Mouse (Mus musculus) kidney, postnatal 0 days (tissue): ENCODE data around the gene AI661453. TPM values are rescaled to one million over a fixed set of nuclear protein-coding genes. Genes with fewer than 3 reads are reported as not detected.

Experiments used
- ATAC-seq: fragments of 200-750 bp; cut with Nextera tagmentation; replicated peaks from 2 replicates; pipeline ENCODE4 v1.8.0; 2017; ENCODE audit warnings: low read depth, moderate number of reproducible peaks, moderate TSS enrichment, moderate library complexity; ENCODE audit not compliant: low FRiP score
- DNase-seq: peaks from one replicate; pipeline ENCODE4 v3.0.0-alpha.2; 2016; ENCODE audit warnings: low spot score
- H3K27ac ChIP-seq: fragments of 300-500 bp; sonication (generic); 2 replicates; pipeline ENCODE4 v1.5.1; 2014; ENCODE audit warnings: mild to moderate bottlenecking
- H3K27me3 ChIP-seq: fragments of 300-500 bp; sonication (generic); 2 replicates; pipeline ENCODE4 v1.6.1; 2014; ENCODE audit warnings: low read length, mixed read lengths; ENCODE audit not compliant: insufficient read depth
- H3K36me3 ChIP-seq: fragments of 300-500 bp; sonication (generic); 2 replicates; pipeline ENCODE4 v1.6.1; 2014; ENCODE audit warnings: low read length, mixed read lengths; ENCODE audit not compliant: insufficient read depth
- H3K4me1 ChIP-seq: fragments of 300-500 bp; sonication (generic); replicated peaks from 2 replicates; pipeline ENCODE4 v1.6.1; 2014; ENCODE audit warnings: antibody characterized with exemption, low read length, mixed read lengths; ENCODE audit not compliant: insufficient read depth
- H3K4me2 ChIP-seq: fragments of 300-500 bp; sonication (generic); 2 replicates; pipeline ENCODE4 v1.6.1; 2014; ENCODE audit warnings: mild to moderate bottlenecking, low read length, moderate library complexity, mixed read lengths
- H3K4me3 ChIP-seq: fragments of 300-500 bp; sonication (generic); replicated peaks from 2 replicates; pipeline ENCODE4 v1.5.1; 2014; ENCODE audit warnings: low read depth, low read length
- H3K9ac ChIP-seq: fragments of 300-500 bp; sonication (generic); 2 replicates; pipeline ENCODE4 v1.6.1; 2014; ENCODE audit warnings: low read depth, low read length
- H3K9me3 ChIP-seq: fragments of 300-500 bp; sonication (generic); replicated peaks from 2 replicates; pipeline ENCODE4 v1.6.1; 2016; ENCODE audit warnings: low read length, inconsistent platforms, mixed read lengths
- CTCF ChIP-seq: IDR thresholded peaks from 2 replicates; pipeline ENCODE4 v1.5.1; 2016; ENCODE audit warnings: antibody characterized with exemption, low read depth, mild to moderate bottlenecking, moderate library complexity
- WGBS: fragments of 180-500 bp; shearing (Covaris S2); extraction: QIAGEN DNeasy Blood & Tissue Kit; methylation state at CpG from one replicate; pipeline ENCODE4 v1.1.7; 2014; 5-methylcytosine and 5-hydroxymethylcytosine counted together
- polyA plus RNA-seq: library from polyadenylated mRNA; unstranded; fragments of >200 nt; fragmentation: Nextera tagmentation; extraction: Ambion mirVana; gene quantifications from 2 replicates; pipeline ENCODE4 v1.2.1, GENCODE M21; 2015

AI661453 gene
- polyA plus RNA-seq, 1 experiment from 2014 or later, result 2.4 TPM

DNA sequence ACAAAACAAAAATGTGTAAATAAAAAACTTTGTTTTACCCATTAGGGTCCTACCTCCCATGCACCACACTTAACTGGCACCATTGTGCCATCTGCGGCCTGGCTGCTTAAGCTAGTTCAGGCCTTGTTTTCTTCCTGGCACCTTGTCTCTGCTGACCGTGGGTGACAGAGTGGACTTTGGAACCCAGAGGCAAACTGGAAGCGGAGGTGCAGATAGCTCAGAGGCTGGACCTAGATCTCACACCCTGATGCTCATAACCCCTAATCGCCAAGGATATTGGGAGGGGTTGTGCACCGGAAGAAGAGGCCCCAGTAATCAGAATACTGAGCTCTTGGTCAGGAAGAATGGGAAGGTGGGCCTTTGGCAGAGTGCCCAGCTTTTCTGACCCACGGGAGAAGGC, 12.2 kb upstream of the AI661453 start:
- WGBS, result 58% methylated on average over 6 of the region's 6 CpGs
- Histone ChIP-seq H3K27ac (no peak overlapping the region), H3K9ac (no peak overlapping the region), H3K4me1 (peaks cover 6% of the 10 kb centered on the region; the same call in 1 of the 2 replicates), H3K4me3 (no peak overlapping the region), H3K27me3 (no peaks in the 10 kb centered on the region), H3K4me2 (no peak overlapping the region), H3K9me3 (no peaks in the 10 kb centered on the region), H3K36me3 (no peaks in the 10 kb centered on the region)
- no peak for TF ChIP-seq CTCF
- ATAC-seq (no peak), DNase-seq (no peak)

DNA sequence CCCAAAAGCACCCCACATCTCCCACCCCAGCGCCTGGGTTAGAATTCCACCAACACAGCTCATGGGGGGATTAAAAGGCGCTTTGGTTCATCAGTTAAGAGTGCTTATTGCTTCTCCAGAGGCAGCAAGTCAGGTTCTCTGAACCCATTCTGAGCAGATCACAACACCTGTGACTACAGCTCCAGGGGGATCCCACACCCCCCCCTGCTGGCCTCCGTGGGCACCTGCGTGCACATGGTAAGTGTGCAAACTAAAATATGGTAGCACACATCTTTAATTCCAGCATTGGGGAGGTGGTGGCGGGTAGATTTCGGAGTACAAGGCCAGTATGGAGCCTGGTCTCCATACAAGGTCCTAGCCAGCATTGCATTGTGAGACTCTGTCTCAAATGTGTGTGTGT, 9.1 kb upstream of the AI661453 start:
- TF ChIP-seq CTCF, result peak; percentile 59
- no peak for DNase-seq
- Histone ChIP-seq H3K4me1 (peaks cover 6% of the 10 kb centered on the region; the same call in 1 of the 2 replicates), H3K9ac (no peak overlapping the region), H3K27ac (no peak overlapping the region), H3K4me3 (no peak overlapping the region), H3K36me3 (no peaks in the 10 kb centered on the region), H3K4me2 (no peak overlapping the region), H3K27me3 (no peaks in the 10 kb centered on the region), H3K9me3 (no peaks in the 10 kb centered on the region)
- WGBS, result 80% methylated on average over 6 of the region's 6 CpGs
- no peak for ATAC-seq

DNA sequence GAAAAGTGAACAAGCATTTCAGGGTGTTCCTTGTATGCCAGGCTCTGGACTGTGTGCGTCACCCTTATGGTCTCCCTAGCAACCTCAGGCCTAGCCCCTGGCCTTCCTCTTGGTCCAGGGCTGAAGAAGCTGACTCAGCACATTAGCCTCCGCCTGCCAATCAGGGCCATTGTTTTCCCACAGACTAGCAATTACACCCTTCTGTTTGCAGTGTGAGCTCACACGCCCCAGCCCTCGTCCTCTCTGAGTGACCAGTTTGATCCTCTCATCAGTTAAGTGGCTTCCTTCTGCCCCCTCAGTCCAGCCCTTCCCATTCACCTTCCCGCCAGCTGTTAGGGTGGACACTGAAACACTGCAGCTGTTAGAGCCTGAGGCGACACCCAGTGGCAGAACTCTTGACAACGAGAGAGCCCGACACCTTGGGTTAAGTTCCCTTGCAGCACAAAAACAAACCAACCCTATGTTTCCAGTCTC, 7.5 kb upstream of the AI661453 start:
- Histone ChIP-seq H3K9me3 (no peaks in the 10 kb centered on the region), H3K4me1 (peaks cover 6% of the 10 kb centered on the region; the same call in 1 of the 2 replicates), H3K36me3 (no peaks in the 10 kb centered on the region), H3K4me2 (peak overlapping the region; percentile 28), H3K9ac (peak overlapping the region; percentile 27; the same call in 1 of the 2 replicates), H3K27ac (no peak overlapping the region), H3K27me3 (no peaks in the 10 kb centered on the region), H3K4me3 (no peak overlapping the region)
- ATAC-seq (peak; percentile 77), DNase-seq (peak; percentile 87)
- TF ChIP-seq CTCF, result peak; percentile 76
- WGBS, result 8% methylated on average over 8 of the region's 8 CpGs

DNA sequence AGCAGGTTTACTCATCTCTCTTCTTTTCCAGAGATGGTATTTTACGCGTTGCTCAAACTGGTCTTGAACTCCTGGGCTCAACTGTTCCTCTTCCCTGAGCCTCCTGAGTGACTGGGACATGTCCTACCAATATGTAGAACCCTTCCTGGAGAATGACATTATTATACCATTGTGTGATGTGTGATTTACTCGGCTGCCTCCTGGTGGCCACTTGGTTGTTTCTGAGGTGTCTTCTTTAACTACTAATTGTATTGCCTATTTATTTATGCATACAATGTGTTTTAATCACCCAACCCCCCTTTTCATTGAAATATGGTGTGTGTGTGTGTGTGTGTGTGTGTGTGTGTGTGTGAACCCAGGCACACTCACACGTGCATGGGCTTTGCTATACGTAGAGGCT, 5.6 kb upstream of the AI661453 start:
- Histone ChIP-seq H3K27me3 (no peaks in the 10 kb centered on the region), H3K36me3 (no peaks in the 10 kb centered on the region), H3K4me3 (no peak overlapping the region), H3K9me3 (no peaks in the 10 kb centered on the region), H3K27ac (no peak overlapping the region), H3K9ac (no peak overlapping the region), H3K4me2 (no peak overlapping the region), H3K4me1 (peaks cover 6% of the 10 kb centered on the region; the same call in 1 of the 2 replicates)
- WGBS, result 65% methylated on average over 5 of the region's 5 CpGs
- ATAC-seq (no peak), DNase-seq (no peak)
- peak; percentile 53; the same call in 1 of the 2 replicates for TF ChIP-seq CTCF

DNA sequence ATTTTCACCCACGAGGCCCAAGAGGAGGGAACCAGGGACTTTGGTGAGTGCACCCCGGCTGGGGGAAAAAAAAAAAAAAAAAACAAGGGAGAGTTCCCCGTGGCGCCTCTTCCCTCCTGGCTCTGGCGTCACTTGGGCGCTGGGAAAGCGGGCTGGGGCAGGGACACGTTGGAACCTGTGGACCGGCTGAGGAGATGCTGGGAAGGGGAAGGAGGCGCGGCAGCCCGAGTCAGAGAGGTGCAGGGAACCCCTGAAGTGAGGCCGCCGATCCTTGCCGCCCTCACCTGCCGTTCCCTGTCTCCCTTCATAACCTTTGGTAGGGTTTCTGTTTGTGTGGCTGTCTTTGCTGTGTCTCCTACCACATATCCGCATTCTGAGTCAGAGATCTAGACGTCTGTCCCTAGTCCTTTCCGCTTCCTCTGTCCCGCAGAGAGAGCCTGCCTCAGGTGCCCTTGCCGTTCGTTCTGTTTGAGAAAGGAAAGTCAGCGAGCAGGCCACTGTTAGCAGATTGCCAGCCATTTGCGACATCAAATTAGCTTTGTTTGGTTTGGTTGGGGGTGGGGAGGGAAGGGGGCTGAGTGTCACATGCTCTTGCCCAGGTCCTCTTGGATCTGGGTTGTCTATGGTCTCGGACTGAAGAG, 612 bp downstream of the AI661453 start, which contains the start of gene 1700001C19Rik:
1700001C19Rik (minus strand) TSS at position 470 of the 641 bp plus-strand sequence.
- no peak for ATAC-seq
- no peak for TF ChIP-seq CTCF

DNA sequence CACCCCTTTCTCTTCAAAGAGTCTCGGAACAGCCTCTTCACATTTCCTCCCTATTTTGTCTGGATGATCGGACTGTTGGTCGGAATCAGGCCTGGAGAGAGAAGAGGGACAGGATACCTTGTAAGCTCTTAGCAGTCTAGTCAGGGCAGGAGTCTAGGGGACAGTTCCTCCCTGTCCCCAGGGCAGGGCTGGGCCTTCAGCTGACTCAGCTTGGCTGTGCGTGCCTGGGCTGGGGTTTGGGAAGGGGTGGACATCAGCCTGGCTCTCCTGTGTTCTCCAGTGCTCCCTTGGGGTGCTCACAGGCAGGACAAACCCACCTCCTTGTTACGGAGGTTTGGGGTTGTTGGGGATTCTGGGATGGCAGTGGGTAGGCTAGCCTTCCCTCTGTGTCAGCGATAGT, 2.2 kb downstream of the AI661453 start:
- no peak overlapping the region for H3K9ac ChIP-seq
- DNase-seq (no peak), ATAC-seq (no peak)
- H3K4me1 ChIP-seq, result peaks cover 10% of the 10 kb centered on the region
- H3K4me3 ChIP-seq, result no peak overlapping the region
- no peak overlapping the region for H3K27ac ChIP-seq
- WGBS, result 75% methylated on average over 6 of the region's 6 CpGs
- H3K4me2 ChIP-seq, result peak overlapping the region; percentile 74
- TF ChIP-seq CTCF, result no peak
- no peaks in the 10 kb centered on the region for H3K27me3 ChIP-seq
- no peaks in the 10 kb centered on the region for H3K36me3 ChIP-seq
- no peaks in the 10 kb centered on the region for H3K9me3 ChIP-seq

More for the DNA sequence above, 612 bp downstream of the AI661453 start, which contains the start of gene 1700001C19Rik:
- Histone ChIP-seq H3K36me3 (no peaks in the 10 kb centered on the region), H3K9me3 (no peaks in the 10 kb centered on the region), H3K4me3 (peak within 1 kb of the TSS; percentile 53), H3K27me3 (no peaks in the 10 kb centered on the region), H3K4me1 (peaks cover 10% of the 10 kb centered on the region), H3K4me2 (peak within 1 kb of the TSS; percentile 74), H3K27ac (peak within 1 kb of the TSS; percentile 9; the same call in 1 of the 2 replicates), H3K9ac (peak within 1 kb of the TSS; percentile 61)
- 4% methylated on average over 25 of the region's 25 CpGs for whole genome bisulfite sequencing
- DNase-seq, result no peak
